Mouse (Mus musculus) limb, embryonic 15.5 days (tissue): ENCODE measurements around the gene Nfatc4. TPM values are rescaled to one million over a fixed set of nuclear protein-coding genes. Genes with fewer than 3 reads are reported as not detected.

Source experiments
- ATAC-seq: fragments of 200-750 bp; cut with Nextera tagmentation; 2 replicates; pipeline ENCODE4 v1.8.0; 2017; ENCODE audit warnings: low read depth, moderate TSS enrichment; ENCODE audit not compliant: insufficient number of reproducible peaks, low FRiP score, low TSS enrichment
- H3K27ac ChIP-seq: fragments of 300-500 bp; sonication (generic); 2 replicates; pipeline ENCODE4 v1.5.1; 2015; ENCODE audit warnings: moderate library complexity, mild to moderate bottlenecking, inconsistent platforms
- H3K27me3 ChIP-seq: fragments of 300-500 bp; sonication (generic); 2 replicates; pipeline ENCODE4 v1.6.1; 2015; ENCODE audit warnings: inconsistent platforms
- H3K36me3 ChIP-seq: fragments of 300-500 bp; sonication (generic); 2 replicates; pipeline ENCODE4 v1.6.1; 2015; ENCODE audit warnings: inconsistent platforms
- H3K4me1 ChIP-seq: fragments of 300-500 bp; sonication (generic); 2 replicates; pipeline ENCODE4 v1.6.1; 2015; ENCODE audit warnings: inconsistent platforms
- H3K4me2 ChIP-seq: fragments of 300-500 bp; sonication (generic); 2 replicates; pipeline ENCODE4 v1.6.1; 2015; ENCODE audit warnings: mild to moderate bottlenecking, inconsistent platforms
- H3K4me3 ChIP-seq: fragments of 300-500 bp; sonication (generic); 2 replicates; pipeline ENCODE4 v1.5.1; 2015; ENCODE audit warnings: mild to moderate bottlenecking, inconsistent platforms
- H3K9ac ChIP-seq: fragments of 300-500 bp; sonication (generic); 2 replicates; pipeline ENCODE4 v1.6.1; 2015; ENCODE audit warnings: inconsistent platforms
- H3K9me3 ChIP-seq: fragments of 300-500 bp; sonication (generic); 2 replicates; pipeline ENCODE4 v1.6.1; 2016; ENCODE audit warnings: inconsistent platforms
- WGBS: fragments of 180-500 bp; shearing (Covaris S2); methylation state at CpG from one replicate; pipeline ENCODE4 v1.1.7; 2015; 5-methylcytosine and 5-hydroxymethylcytosine counted together
- polyA plus RNA-seq: library from polyadenylated mRNA; unstranded; fragments of >200 nt; fragmentation: Nextera tagmentation; extraction: Ambion mirVana; gene quantifications from 2 replicates; pipeline ENCODE4 v1.2.1, GENCODE M21; 2015

Gene Nfatc4
- polyA plus RNA-seq, 1 experiment from 2014 or later = 95.9 TPM

DNA sequence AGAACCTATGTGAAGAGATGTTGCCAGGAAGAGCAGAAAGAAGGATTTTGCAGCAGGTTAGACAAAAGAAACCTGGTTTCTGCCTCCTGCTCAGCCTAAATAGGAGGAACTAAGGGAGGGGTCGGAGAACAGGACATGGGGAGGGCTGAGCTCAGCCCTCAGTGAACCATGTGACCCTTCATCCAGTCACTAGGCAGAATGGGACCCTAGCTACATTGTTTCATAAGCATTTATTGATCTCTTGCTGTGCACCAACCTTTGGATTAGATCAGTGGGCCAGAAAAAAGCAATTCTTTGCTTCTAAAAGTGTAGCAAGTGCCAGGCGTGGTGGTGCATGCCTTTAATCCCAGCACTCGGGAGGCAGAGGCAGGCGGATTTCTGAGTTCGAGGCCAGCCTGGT lies 15.4 kb downstream of the Nfatc4 start:
- H3K4me3 ChIP-seq = no peak overlapping the region
- no peaks in the 10 kb centered on the region for H3K9me3 ChIP-seq
- H3K27me3 ChIP-seq = no peaks in the 10 kb centered on the region
- no peak overlapping the region for H3K9ac ChIP-seq
- peaks cover 29% of the 10 kb centered on the region for H3K4me1 ChIP-seq
- WGBS = 89% methylated on average over 5 of the region's 5 CpGs
- H3K4me2 ChIP-seq = no peak overlapping the region
- H3K27ac ChIP-seq = no peak overlapping the region
- no peak for ATAC-seq
- H3K36me3 ChIP-seq = peaks cover 7% of the 10 kb centered on the region; the same call in 1 of the 2 replicates

DNA sequence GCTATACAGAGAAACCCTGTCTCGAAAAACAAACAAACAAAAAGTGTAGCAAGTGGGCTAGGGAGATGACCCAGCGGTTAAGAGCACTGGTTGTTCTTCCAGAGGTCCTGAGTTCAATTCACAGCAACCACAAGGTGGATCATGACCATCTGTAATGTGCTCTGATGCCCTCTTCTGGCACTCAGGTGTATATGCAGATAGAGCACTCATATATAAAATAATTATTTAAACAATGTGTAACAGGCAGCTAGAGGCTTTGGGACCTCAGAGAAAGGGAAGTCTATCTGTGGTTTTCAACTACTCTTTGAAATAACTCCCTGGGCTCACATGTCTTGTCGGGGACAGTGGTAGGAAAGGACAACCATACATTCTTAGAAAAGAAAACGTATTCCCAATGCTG lies 15.8 kb downstream of the Nfatc4 start:
- 87% methylated on average over 4 of the region's 4 CpGs for WGBS

DNA sequence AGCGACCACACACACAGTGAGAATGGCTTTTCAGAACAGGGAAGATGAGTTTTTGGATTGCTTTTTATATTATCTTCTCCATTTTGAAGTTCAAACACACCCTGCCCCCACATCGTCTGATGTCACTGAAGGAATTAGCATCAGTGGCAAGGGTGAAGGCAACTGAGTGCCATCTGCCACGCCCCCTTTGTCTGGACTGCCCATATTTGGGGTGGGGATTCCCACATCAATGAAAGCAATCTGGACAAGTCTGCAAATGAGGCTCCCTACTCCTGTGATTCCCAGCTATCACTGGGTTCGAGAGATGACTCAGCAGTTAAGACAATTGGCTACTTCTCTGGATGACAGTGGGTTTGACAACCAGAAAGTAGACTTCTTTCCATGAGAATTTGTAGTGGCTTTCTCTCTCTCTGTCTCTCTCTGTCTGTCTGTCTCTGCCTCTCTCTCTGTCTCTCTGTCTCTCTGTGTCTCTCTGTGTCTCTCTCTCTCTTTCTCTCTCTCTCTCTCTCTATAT lies 18.0 kb downstream of the Nfatc4 start:
- Histone ChIP-seq H3K4me2 (no peak overlapping the region), H3K9me3 (no peaks in the 10 kb centered on the region), H3K4me1 (peaks cover 4% of the 10 kb centered on the region; the same call in 1 of the 2 replicates), H3K4me3 (no peak overlapping the region), H3K36me3 (no peaks in the 10 kb centered on the region), H3K9ac (no peak overlapping the region), H3K27ac (no peak overlapping the region), H3K27me3 (no peaks in the 10 kb centered on the region)
- no peak for ATAC-seq
- WGBS = 64% methylated on average over 4 of the region's 4 CpGs

More for the DNA sequence above, 15.8 kb downstream of the Nfatc4 start:
- Histone ChIP-seq H3K4me1 (peaks cover 25% of the 10 kb centered on the region), H3K27ac (no peak overlapping the region), H3K27me3 (no peaks in the 10 kb centered on the region), H3K9ac (no peak overlapping the region), H3K36me3 (peaks cover 3% of the 10 kb centered on the region; the same call in 1 of the 2 replicates), H3K9me3 (no peaks in the 10 kb centered on the region), H3K4me3 (no peak overlapping the region), H3K4me2 (no peak overlapping the region)
- ATAC-seq = no peak

DNA sequence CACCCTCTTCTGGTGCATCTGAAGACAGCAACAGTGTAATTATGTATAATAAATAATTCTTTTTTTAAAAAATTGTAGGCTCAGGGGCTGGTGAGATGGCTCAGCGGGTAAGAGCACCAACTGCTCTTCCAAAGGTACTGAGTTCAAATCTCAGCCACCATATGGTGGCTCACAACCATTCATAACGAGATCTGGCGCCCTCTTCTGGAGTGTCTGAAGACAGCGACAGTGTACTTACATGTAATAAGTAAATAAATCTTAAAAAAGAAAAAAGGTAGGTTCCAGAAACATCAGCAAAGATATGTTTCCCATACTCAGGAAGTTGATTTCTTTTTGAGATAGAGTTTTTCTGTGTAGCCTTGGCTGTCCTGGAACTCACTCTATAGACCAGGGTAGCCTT lies 19.9 kb downstream of the Nfatc4 start:
- Histone ChIP-seq H3K9ac (no peak overlapping the region), H3K9me3 (no peaks in the 10 kb centered on the region), H3K4me2 (no peak overlapping the region), H3K36me3 (no peaks in the 10 kb centered on the region), H3K4me1 (no peaks in the 10 kb centered on the region), H3K27ac (no peak overlapping the region), H3K27me3 (no peaks in the 10 kb centered on the region), H3K4me3 (no peak overlapping the region)
- no peak for ATAC-seq
- 76% methylated on average over 4 of the region's 4 CpGs for WGBS

DNA sequence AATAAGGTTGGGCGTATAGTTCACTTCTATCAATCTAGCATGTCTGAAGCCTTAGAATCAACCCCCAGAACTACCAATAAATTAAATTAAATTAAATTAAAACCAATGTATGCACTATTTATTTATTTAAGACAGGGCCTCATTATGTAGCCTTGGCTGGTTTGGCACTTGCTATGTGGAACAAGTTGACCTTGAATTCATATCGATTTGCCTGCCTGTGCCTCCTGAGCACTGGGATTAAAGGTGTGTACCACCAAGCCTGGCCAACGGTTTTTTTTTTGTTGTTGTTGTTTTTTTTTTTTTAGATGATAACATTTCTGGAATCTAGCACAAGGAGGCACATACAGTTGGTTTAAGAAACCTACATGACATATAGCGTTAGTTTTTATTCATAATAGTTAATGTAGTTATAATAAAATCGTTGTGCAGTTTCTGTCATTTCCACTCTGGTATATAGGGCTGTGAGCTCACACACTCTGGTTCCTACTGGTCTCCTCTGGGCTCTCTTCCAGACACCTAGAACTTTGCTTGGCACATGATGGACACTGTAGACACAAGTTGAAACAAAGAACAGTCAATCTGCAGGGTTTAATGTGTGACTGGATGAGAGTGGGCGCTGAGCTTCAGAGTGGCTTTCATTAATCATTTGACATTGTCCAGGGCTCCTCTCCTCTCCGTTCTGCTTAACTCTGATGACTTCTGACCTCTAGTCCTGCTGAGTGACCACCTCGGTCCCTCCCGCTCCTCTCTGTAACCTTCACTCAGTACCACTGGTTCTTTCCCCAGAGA lies 22.8 kb downstream of the Nfatc4 start:
- H3K4me2 ChIP-seq = no peak overlapping the region
- no peaks in the 10 kb centered on the region for H3K9me3 ChIP-seq
- H3K4me3 ChIP-seq = no peak overlapping the region
- no peak for ATAC-seq
- H3K27me3 ChIP-seq = no peaks in the 10 kb centered on the region
- H3K4me1 ChIP-seq = no peaks in the 10 kb centered on the region
- WGBS = 65% methylated on average over 9 of the region's 9 CpGs
- H3K9ac ChIP-seq = no peak overlapping the region
- no peak overlapping the region for H3K27ac ChIP-seq
- H3K36me3 ChIP-seq = no peaks in the 10 kb centered on the region

DNA sequence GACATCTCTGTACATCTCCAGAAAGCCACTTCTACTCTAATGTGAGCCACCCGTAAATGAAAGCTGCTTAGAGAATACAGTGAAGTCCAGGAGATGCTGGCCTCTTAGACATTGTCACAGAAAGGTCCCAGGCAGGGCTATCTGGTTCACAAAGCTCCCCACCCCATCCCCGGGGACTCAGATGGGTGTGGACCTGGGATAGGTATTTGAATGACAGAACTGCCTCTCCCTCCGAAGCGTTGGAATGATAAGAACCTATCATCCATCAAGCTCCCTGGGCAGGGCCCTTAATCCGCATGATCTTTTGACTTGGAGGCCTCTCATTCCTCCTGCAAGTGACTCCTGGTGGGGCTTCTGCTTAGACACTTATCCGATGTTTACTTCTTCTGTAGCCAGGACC lies 27.9 kb downstream of the Nfatc4 start:
- H3K27me3 ChIP-seq = no peaks in the 10 kb centered on the region
- H3K4me2 ChIP-seq = no peak overlapping the region
- peak overlapping the region; percentile 3; the same call in 1 of the 2 replicates for H3K27ac ChIP-seq
- no peak overlapping the region for H3K9ac ChIP-seq
- H3K4me3 ChIP-seq = no peak overlapping the region
- 54% methylated on average over 6 of the region's 6 CpGs for WGBS
- no peaks in the 10 kb centered on the region for H3K9me3 ChIP-seq
- H3K4me1 ChIP-seq = peaks cover 28% of the 10 kb centered on the region
- H3K36me3 ChIP-seq = no peaks in the 10 kb centered on the region
- ATAC-seq = no peak

DNA sequence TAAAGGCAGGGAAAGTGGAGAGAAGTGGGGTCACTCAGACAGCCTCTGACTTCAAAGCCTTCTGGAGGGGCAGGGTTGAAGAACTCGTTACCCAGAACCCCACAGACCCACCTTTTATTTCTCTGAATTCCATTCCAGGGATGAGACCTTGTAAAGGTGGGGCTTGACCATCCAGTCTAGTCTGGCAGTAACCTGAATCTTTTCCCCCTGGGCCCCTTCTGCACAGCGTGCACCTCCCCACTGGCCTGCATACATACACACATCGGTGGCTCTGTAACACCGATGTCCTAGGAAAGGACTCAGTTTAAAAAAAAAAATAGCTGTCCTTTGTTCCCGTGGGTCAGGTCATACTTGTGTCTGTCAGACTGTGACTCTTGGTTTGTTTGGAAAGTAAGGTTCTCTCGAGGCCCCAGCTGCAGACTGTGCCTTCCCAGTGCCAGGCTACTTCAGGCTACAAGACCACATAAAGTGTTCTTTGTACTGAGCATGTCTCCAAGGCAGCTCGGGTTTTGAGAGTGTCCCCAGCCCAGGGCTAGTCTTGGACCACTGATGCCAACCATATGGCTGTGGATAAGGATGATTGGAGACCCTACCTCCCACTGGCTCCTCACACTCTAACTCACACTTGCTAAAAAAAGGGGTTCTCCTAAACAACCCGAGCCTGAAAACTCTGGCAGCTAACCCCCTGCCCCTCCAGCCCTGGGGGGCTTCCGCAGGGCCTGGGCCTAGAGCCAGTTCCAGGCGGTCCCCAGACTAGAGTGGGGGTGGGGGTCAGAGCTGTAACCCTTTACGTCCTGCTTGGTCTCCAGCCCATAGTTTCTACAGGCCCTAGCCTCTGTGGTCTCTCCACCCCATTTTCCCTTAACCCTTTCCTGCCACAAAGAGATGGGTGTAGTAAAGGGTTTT lies 30.0 kb downstream of the Nfatc4 start:
- H3K4me2 ChIP-seq = peak overlapping the region; percentile 76
- H3K4me3 ChIP-seq = peak overlapping the region; percentile 74
- WGBS = 4% methylated on average over 11 of the region's 11 CpGs
- H3K9me3 ChIP-seq = no peaks in the 10 kb centered on the region
- H3K4me1 ChIP-seq = peaks cover 47% of the 10 kb centered on the region
- H3K27me3 ChIP-seq = no peaks in the 10 kb centered on the region
- peak overlapping the region; percentile 17; the same call in 1 of the 2 replicates for H3K9ac ChIP-seq
- H3K27ac ChIP-seq = peak overlapping the region; percentile 97
- peaks cover 5% of the 10 kb centered on the region; the same call in 1 of the 2 replicates for H3K36me3 ChIP-seq
- ATAC-seq = peak; percentile 73

DNA sequence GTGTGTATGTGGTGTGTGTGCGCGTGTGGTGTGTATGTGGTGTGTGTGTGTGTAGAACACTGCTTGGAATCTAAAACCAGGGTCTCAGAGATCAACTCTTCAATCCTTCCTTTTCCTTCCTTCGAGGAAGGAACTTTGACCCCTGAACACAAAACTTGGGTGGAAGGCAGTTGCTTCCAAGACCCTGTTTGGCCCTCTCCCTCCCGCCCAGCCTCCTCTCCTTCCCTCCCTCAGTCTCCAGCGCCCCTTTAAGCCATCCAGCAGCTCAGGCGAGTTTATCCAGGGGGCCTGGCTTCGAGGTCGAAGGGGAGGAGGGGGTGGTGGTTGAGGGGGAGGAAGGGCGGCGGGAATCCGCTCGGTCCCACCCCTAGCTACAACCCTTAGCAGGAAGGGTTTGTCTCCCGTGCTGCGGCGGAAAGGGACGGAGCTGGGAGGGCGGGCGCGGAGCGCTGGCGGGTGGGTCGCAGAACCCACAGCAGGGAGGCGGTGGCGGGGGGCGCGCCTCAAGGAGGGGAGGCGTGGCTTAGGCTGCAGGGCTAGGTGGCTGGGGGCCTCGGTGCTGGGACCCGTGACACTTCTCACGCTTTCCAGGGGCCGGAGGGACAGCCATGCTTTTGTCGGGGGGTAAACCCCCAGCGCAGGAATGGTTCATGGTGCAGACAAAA lies 30.8 kb downstream of the Nfatc4 start, which contains the start of gene Nynrin:
Nynrin (plus strand) TSS at position 390 of the 665 bp plus-strand sequence.
- peak; percentile 93 for ATAC-seq
- Histone ChIP-seq H3K4me1 (peaks cover 53% of the 10 kb centered on the region), H3K4me2 (peak within 1 kb of the TSS; percentile 76), H3K27ac (peak within 1 kb of the TSS; percentile 97), H3K36me3 (peaks cover 5% of the 10 kb centered on the region; the same call in 1 of the 2 replicates), H3K9me3 (no peaks in the 10 kb centered on the region), H3K4me3 (peak within 1 kb of the TSS; percentile 74), H3K9ac (peak within 1 kb of the TSS; percentile 73), H3K27me3 (no peaks in the 10 kb centered on the region)
- WGBS = under 1% methylated on average over 32 of the region's 33 CpGs

DNA sequence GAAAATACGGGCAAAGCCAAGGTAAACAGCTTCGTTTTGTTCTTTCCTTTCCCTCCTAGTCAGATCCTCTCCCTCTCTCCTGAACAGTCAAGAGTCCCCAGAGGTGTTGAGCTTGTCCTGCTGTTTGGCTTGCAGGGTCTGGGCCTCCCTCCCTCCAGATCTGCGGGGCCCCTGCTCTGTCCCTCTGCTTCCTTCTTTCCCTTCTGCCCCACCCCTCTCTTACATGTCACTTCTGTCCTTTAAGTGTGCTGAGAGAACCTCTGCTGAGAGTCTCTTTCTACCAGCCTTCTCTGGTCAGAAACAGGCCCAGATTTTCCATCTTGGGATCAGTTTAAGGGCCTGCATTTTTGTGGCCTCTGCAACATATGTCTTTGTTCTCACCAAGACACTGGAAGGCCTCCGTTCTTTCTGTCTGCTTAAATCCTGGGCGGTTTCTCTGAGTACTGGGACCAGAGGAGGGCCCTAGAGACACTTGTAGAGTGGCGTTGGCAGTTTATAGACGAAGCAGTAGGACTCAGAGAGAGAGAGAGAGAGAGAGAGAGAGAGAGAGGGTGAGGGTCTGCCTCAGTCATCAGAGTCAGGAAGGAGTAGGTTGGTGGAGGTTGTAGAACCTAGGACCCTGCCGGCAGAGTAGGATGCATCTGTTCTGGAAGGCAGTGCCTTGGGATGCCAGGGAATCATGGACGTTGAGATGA lies 31.6 kb downstream of the Nfatc4 start:
- H3K36me3 ChIP-seq = peaks cover 5% of the 10 kb centered on the region; the same call in 1 of the 2 replicates
- no peak for ATAC-seq

DNA sequence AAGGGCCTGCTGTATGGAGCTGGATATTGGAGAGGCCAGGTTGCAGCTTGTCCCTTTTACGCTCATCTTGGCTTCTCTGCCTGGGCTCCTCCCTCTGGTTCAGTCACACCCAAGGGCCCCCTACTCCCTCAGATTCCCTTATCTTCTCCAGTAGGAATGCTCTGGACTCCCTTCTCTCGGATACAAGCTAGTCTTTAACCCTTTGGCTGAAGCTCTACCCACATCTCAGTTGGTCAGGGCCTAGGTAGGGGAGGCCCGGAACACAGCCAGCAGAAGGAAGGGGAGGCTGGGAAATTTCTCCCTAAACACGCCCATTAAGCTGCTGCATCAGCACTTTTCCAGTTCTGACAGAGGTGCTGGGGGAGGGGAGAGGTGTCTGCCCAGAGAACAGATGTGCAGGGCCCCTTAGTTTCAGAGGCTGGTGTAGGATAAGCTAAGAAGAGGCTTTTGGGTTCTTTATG lies 32.2 kb downstream of the Nfatc4 start:
- H3K27me3 ChIP-seq = no peaks in the 10 kb centered on the region
- peak overlapping the region; percentile 76 for H3K4me2 ChIP-seq
- peak overlapping the region; percentile 97 for H3K27ac ChIP-seq
- H3K9me3 ChIP-seq = no peaks in the 10 kb centered on the region
- peak; percentile 45 for ATAC-seq
- 2% methylated on average over 4 of the region's 4 CpGs for WGBS
- H3K9ac ChIP-seq = peak overlapping the region; percentile 73
- peak overlapping the region; percentile 74 for H3K4me3 ChIP-seq
- H3K36me3 ChIP-seq = peaks cover 5% of the 10 kb centered on the region; the same call in 1 of the 2 replicates
- peaks cover 58% of the 10 kb centered on the region for H3K4me1 ChIP-seq

More for the DNA sequence above, 31.6 kb downstream of the Nfatc4 start:
- WGBS = 0% methylated on average over 9 of the region's 9 CpGs
- H3K27ac ChIP-seq = peak overlapping the region; percentile 97
- peaks cover 56% of the 10 kb centered on the region for H3K4me1 ChIP-seq
- H3K27me3 ChIP-seq = no peaks in the 10 kb centered on the region
- peak overlapping the region; percentile 76 for H3K4me2 ChIP-seq
- no peaks in the 10 kb centered on the region for H3K9me3 ChIP-seq
- peak overlapping the region; percentile 74 for H3K4me3 ChIP-seq
- H3K9ac ChIP-seq = peak overlapping the region; percentile 73
